Mouse (Mus musculus) lung, adult 2 months (tissue): ENCODE results near the gene 5830411N06Rik.

Source experiments
- CTCF ChIP-seq: fragments of 200-500 bp; IDR thresholded peaks from 2 replicates; pipeline ENCODE4 v1.5.1; 2011; ENCODE audit warnings: mild to moderate bottlenecking, low read length, control low read depth; ENCODE audit not compliant: insufficient read depth
- POLR2A ChIP-seq: fragments of 200-500 bp; IDR thresholded peaks from 2 replicates; pipeline ENCODE4 v1.6.1; 2011; ENCODE audit warnings: low read depth, mild to moderate bottlenecking, control low read depth, low read length, borderline replicate concordance; ENCODE audit errors: extremely low read depth

DNA sequence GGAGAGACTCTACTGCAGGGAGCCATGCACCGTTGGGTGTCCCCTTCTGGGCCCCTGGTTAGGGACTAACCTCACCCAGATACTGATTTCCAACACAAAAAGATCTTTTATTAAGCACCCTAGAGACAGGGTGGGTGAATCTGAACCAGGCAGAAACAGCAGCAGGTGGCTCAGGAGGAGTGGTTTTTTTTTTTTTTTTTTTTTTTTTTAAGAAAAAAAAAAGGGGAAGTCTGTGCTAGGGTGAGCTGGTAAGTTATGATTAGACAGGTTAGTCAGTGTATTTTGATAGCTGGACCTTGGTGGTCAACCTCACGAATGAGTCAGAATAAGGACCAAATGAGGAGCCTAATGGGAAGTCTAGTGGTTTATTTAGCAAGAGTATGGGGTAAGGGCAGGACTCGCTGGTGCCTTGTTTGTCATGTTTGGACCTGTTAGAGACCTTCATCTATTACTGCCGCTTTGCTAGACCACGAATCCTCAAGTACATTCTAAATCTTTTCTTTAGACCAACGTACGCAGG is 6.8 kb downstream of the 5830411N06Rik start:
- TF ChIP-seq CTCF (no peak), POLR2A (no peak)
